Mouse (Mus musculus) neural tube, embryonic 11.5 days (tissue): ENCODE results near the gene Fam198b. TPM values are rescaled to one million over a fixed set of nuclear protein-coding genes. Genes with fewer than 3 reads are reported as not detected.
A peak's percentile ranks its signal among the peaks of the same experiment; 100 is the strongest.

ENCODE experiments used
- ATAC-seq: fragments of 200-750 bp; cut with Nextera tagmentation; 2 replicates; pipeline ENCODE4 v1.8.0; 2017; ENCODE audit warnings: moderate number of reproducible peaks, mild to moderate bottlenecking, moderate TSS enrichment, moderate library complexity; ENCODE audit not compliant: insufficient read depth, low FRiP score, low TSS enrichment
- DNase-seq: peaks from one replicate; pipeline ENCODE4 v3.0.0-alpha.2; 2015; ENCODE audit warnings: low spot score
- H3K27ac ChIP-seq: fragments of 300-500 bp; sonication (generic); 2 replicates; pipeline ENCODE4 v1.5.1; 2014; ENCODE audit warnings: low read depth, mild to moderate bottlenecking, low read length
- H3K27me3 ChIP-seq: fragments of 300-500 bp; sonication (generic); 2 replicates; pipeline ENCODE4 v1.6.1; 2014; ENCODE audit warnings: mild to moderate bottlenecking, low read length, mixed read lengths; ENCODE audit not compliant: control insufficient read depth, insufficient read depth
- H3K36me3 ChIP-seq: fragments of 300-500 bp; sonication (generic); 2 replicates; pipeline ENCODE4 v1.6.1; 2014; ENCODE audit warnings: mild to moderate bottlenecking, low read length, moderate library complexity, mixed read lengths; ENCODE audit not compliant: control insufficient read depth, insufficient read depth
- H3K4me1 ChIP-seq: fragments of 300-500 bp; sonication (generic); 2 replicates; pipeline ENCODE4 v1.6.1; 2014; ENCODE audit warnings: low read length, mixed read lengths; ENCODE audit not compliant: control insufficient read depth, insufficient read depth
- H3K4me2 ChIP-seq: fragments of 300-500 bp; sonication (generic); 2 replicates; pipeline ENCODE4 v1.6.1; 2014; ENCODE audit warnings: low read depth, mild to moderate bottlenecking, moderate library complexity
- H3K4me3 ChIP-seq: fragments of 300-500 bp; sonication (generic); 2 replicates; pipeline ENCODE4 v1.5.1; 2014; ENCODE audit warnings: low read depth, low read length
- H3K9ac ChIP-seq: fragments of 300-500 bp; sonication (generic); 2 replicates; pipeline ENCODE4 v1.6.1; 2014; ENCODE audit warnings: mild to moderate bottlenecking, low read length
- H3K9me3 ChIP-seq: fragments of 300-500 bp; sonication (generic); 2 replicates; pipeline ENCODE4 v1.6.1; 2016; ENCODE audit warnings: low read length; ENCODE audit not compliant: control insufficient read depth
- WGBS: fragments of 180-500 bp; shearing (Covaris S2); extraction: QIAGEN DNeasy Blood & Tissue Kit; methylation state at CpG from one replicate; pipeline ENCODE4 v1.1.7; 2014; 5-methylcytosine and 5-hydroxymethylcytosine counted together
- polyA plus RNA-seq: library from polyadenylated mRNA; unstranded; fragments of >200 nt; fragmentation: Nextera tagmentation; extraction: Ambion mirVana; gene quantifications from 2 replicates; pipeline ENCODE4 v1.2.1, GENCODE M21; 2014

Gene Fam198b
- polyA plus RNA-seq, 1 experiment from 2014 or later: 5.5 TPM

DNA sequence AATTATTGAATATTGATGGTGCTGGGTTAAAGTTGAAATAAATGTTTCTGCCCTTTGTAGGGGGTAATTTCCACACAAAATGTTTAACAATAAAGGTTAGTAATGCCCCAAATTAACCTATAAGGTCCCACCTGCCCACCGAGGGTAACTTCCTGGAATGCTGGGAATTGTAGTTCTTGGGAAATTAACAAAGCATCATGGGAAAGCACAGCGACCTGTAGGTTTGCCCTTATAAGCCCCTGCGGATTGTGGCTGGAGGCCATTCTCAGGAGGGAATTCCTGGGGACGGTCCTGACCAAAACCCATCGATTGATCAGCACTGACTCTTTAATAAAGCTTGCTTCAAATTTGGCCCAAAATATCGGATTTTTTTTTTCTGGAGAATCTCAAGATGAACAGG lies 33.7 kb upstream of the Fam198b start:
- Histone ChIP-seq H3K27ac (no peak overlapping the region), H3K4me3 (no peak overlapping the region), H3K4me2 (no peak overlapping the region), H3K27me3 (no peaks in the 10 kb centered on the region), H3K36me3 (no peaks in the 10 kb centered on the region), H3K9ac (no peak overlapping the region), H3K9me3 (no peaks in the 10 kb centered on the region), H3K4me1 (no peaks in the 10 kb centered on the region)
- ATAC-seq: no peak
- 37% methylated on average over 6 of the region's 6 CpGs for WGBS
- no peak for DNase-seq

GRCm38 (mm10) chr3:79852108-79852507 lies 32.2 kb upstream of the Fam198b start:
- Histone ChIP-seq H3K4me3 (no peak overlapping the region), H3K27me3 (no peaks in the 10 kb centered on the region), H3K27ac (no peak overlapping the region), H3K4me1 (no peaks in the 10 kb centered on the region), H3K9me3 (no peaks in the 10 kb centered on the region), H3K9ac (no peak overlapping the region), H3K36me3 (no peaks in the 10 kb centered on the region), H3K4me2 (no peak overlapping the region)
- WGBS: 88% methylated on average over 3 of the region's 3 CpGs
- ATAC-seq (no peak), DNase-seq (no peak)

- H3K4me2 ChIP-seq: no peak within 1 kb of the TSS
- WGBS: 62% methylated on average over 8 of the region's 8 CpGs
- H3K27ac ChIP-seq: no peak within 1 kb of the TSS
- H3K27me3 ChIP-seq: no peaks in the 10 kb centered on the region
- H3K9me3 ChIP-seq: no peaks in the 10 kb centered on the region
- DNase-seq (no peak), ATAC-seq (no peak)
- no peaks in the 10 kb centered on the region for H3K36me3 ChIP-seq
- H3K9ac ChIP-seq: no peak within 1 kb of the TSS
- H3K4me1 ChIP-seq: no peaks in the 10 kb centered on the region
- H3K4me3 ChIP-seq: no peak within 1 kb of the TSS
These were observed 31.6 kb upstream of the Fam198b start, which contains the start of gene Tmem144 for GRCm38 (mm10) chr3:79852654-79853166. Tmem144 (minus strand) TSS chr3:79852773.

DNA sequence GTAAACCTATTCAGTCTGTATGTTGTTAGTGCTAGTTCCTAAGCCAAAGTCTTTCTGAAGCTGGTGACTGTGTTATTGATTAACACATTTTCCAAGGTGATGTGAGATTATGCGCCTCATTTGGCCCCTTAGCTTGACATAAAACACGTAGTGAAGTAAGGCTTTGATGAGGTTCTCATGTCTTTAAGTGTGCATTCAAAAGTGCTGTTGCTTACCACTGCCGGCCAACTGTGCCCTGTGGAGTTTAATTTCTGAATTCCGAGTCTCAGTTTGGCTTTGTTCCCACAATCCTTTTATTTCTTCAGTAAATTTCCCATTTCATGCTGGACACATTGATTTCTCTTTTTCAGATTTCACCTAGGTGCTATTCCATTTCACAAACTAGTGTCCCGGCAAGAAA lies 26.6 kb upstream of the Fam198b start:
- Histone ChIP-seq H3K27ac (no peak overlapping the region), H3K9ac (no peak overlapping the region), H3K36me3 (no peaks in the 10 kb centered on the region), H3K9me3 (no peaks in the 10 kb centered on the region), H3K27me3 (no peaks in the 10 kb centered on the region), H3K4me3 (no peak overlapping the region), H3K4me2 (no peak overlapping the region), H3K4me1 (no peaks in the 10 kb centered on the region)
- no peak for ATAC-seq
- 83% methylated on average over 5 of the region's 5 CpGs for WGBS
- DNase-seq: no peak

- no peaks in the 10 kb centered on the region for H3K4me1 ChIP-seq
- 87% methylated on average over 3 of the region's 3 CpGs for WGBS
- H3K27ac ChIP-seq: no peak overlapping the region
- H3K4me2 ChIP-seq: no peak overlapping the region
- no peaks in the 10 kb centered on the region for H3K36me3 ChIP-seq
- H3K27me3 ChIP-seq: no peaks in the 10 kb centered on the region
- ATAC-seq: no peak
- no peak overlapping the region for H3K4me3 ChIP-seq
- H3K9ac ChIP-seq: no peak overlapping the region
- H3K9me3 ChIP-seq: no peaks in the 10 kb centered on the region
- DNase-seq: no peak
These were observed 26.1 kb upstream of the Fam198b start for GRCm38 (mm10) chr3:79858221-79858620.

DNA sequence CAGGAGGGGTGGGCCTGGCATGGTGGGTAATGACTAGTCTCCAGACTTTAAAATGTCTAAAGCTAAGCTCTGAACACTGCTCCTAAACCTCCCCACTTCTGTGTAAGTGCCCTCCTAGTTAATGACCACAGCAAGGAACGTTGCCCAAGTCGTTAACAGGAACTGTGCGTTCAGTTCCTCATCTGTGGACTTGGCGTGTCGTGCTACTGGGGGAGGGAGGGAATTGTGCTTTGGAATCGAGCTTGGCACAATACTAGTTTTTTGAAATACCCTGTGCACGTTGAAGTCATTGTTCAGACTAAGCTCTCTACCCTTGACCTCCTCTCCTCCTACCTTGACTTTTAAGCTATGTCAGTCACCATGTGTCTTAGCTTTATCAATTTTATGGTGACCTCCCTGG lies 19.5 kb upstream of the Fam198b start:
- Histone ChIP-seq H3K4me3 (no peak overlapping the region), H3K27ac (no peak overlapping the region), H3K9me3 (no peaks in the 10 kb centered on the region), H3K36me3 (no peaks in the 10 kb centered on the region), H3K9ac (no peak overlapping the region), H3K4me2 (no peak overlapping the region), H3K4me1 (no peaks in the 10 kb centered on the region), H3K27me3 (no peaks in the 10 kb centered on the region)
- 78% methylated on average over 7 of the region's 7 CpGs for WGBS
- DNase-seq (no peak), ATAC-seq (no peak)

GRCm38 (mm10) chr3:79866089-79866488 lies 18.2 kb upstream of the Fam198b start:
- no peak for DNase-seq
- no peak for ATAC-seq
- H3K9ac ChIP-seq: no peak overlapping the region
- no peak overlapping the region for H3K27ac ChIP-seq
- H3K27me3 ChIP-seq: no peaks in the 10 kb centered on the region
- WGBS: 80% methylated on average over 3 of the region's 3 CpGs
- H3K4me3 ChIP-seq: no peak overlapping the region
- H3K4me1 ChIP-seq: no peaks in the 10 kb centered on the region
- no peaks in the 10 kb centered on the region for H3K36me3 ChIP-seq
- H3K4me2 ChIP-seq: no peak overlapping the region
- no peaks in the 10 kb centered on the region for H3K9me3 ChIP-seq

DNA sequence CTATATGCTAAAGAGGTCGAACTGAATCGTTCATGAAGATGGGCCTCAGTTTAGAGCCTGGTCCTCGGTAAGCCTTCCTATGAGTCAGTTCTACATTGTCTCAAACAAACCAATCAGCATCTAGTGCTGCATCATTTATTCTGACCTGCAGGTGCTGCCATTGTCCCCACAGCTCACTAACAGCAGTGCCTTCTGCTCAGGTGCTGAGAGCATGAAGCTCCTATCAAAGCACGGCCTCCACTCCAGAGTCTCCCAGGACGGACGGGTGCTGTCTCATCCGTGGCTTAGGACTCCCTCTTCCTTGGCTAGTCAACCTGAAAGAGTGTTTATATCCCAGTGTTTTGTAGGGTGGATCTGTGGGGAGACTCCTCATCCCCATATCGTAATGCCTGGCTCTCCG lies 17.8 kb upstream of the Fam198b start:
- 87% methylated on average over 9 of the region's 9 CpGs for WGBS
- no peaks in the 10 kb centered on the region for H3K4me1 ChIP-seq
- H3K4me3 ChIP-seq: no peak overlapping the region
- no peaks in the 10 kb centered on the region for H3K36me3 ChIP-seq
- H3K9me3 ChIP-seq: no peaks in the 10 kb centered on the region
- H3K27ac ChIP-seq: no peak overlapping the region
- DNase-seq (no peak), ATAC-seq (no peak)
- no peaks in the 10 kb centered on the region for H3K27me3 ChIP-seq
- H3K9ac ChIP-seq: no peak overlapping the region
- H3K4me2 ChIP-seq: no peak overlapping the region

GRCm38 (mm10) chr3:79867121-79867709 lies 17.1 kb upstream of the Fam198b start:
- Histone ChIP-seq H3K36me3 (no peaks in the 10 kb centered on the region), H3K4me1 (no peaks in the 10 kb centered on the region), H3K9me3 (no peaks in the 10 kb centered on the region), H3K9ac (no peak overlapping the region), H3K4me3 (no peak overlapping the region), H3K4me2 (no peak overlapping the region), H3K27me3 (no peaks in the 10 kb centered on the region), H3K27ac (no peak overlapping the region)
- DNase-seq (peak; percentile 4), ATAC-seq (no peak; the same call in 1 of the 2 replicates)
- 54% methylated on average over 1 of the region's 1 CpGs for WGBS
